9 mouse cellular contexts compared by ENCODE assay signal in the genomic region with DNA sequence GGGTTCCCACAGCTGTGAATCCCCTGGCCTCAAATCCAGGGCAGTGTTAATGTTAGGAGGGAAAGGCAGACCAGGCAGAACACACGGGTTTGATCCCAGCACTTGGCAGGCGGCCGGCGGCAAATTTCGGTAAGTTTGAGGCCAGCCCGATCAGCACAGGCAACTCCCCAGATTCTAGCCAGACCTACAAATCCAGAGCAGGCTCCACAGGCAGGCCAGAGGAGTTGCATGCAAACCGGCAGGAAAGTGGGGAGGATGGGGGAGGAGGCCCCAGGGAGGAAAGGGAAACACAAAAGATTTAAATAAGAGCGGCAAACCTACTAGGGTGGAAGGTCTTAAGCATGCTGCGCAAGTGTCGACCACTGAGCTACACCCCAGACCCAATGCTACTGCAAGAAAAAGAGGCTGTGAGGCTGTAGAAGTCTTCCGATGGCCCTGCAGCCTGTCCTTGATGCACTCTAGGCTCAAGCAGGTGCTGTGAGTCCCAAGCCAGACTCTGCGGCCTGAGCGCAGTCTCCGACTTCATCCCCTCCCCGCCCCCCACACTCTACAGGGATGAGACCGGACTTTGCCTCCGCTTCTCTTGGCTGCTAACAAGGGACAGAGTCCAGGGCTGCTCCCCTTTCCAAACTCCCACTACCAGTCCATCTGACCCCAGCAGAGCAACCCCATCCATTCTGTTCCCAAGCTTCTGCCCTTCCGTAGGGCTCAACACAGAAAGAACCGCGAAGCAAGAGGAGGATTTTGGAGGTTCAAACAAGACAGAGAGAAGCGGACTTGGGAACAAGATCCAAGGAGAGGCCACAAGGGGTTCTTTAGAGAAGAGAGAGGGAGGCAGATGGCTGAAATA. TPM values are rescaled to one million over a fixed set of nuclear protein-coding genes. Genes with fewer than 3 reads are reported as not detected.
A peak's percentile ranks its signal among the peaks of the same experiment; 100 is the strongest.
DNase-seq lines count a peak whose midpoint lies in the region; ATAC-seq and TF ChIP-seq lines count a peak whose summit lies in the region.
"Had no signal": no experiment of that assay in that cellular context is flagged by ENCODE, and none has a peak within 500 bp of the region (broad histone marks: within the 10 kb centered on the region; RNA-seq: fewer than 3 reads in every experiment).

No protein-coding gene starts in this region.

- H3K4me3 ChIP-seq in forebrain, embryonic 12.5 days (replicated peaks): peak overlapping the region; percentile 10; the same call in 1 of the 2 replicates
- H3K4me3 ChIP-seq in forebrain, embryonic 15.5 days: no peak overlapping the region
- no peak overlapping the region for H3K4me3 ChIP-seq in stomach, embryonic 14.5 days (ENCODE audit: low read depth, low read length)
- no peak overlapping the region for H3K4me3 ChIP-seq in stomach, postnatal 0 days (ENCODE audit: low read depth, low read length)
- peak overlapping the region; percentile 7; the same call in 1 of the 2 replicates for H3K4me3 ChIP-seq in limb, embryonic 14.5 days (replicated peaks; ENCODE audit: low read length)
- no peak overlapping the region for H3K4me3 ChIP-seq in thymus, adult 2 months (ENCODE audit: control insufficient read depth, insufficient read depth, low read length)

- no peak overlapping the region for H3K27ac ChIP-seq in forebrain, embryonic 12.5 days
- no peak overlapping the region for H3K27ac ChIP-seq in forebrain, embryonic 15.5 days (replicated peaks)
- H3K27ac ChIP-seq in stomach, embryonic 14.5 days (ENCODE audit: low read length): no peak overlapping the region
- no peak overlapping the region for H3K27ac ChIP-seq in stomach, postnatal 0 days (replicated peaks)
- H3K27ac ChIP-seq in limb, embryonic 14.5 days (replicated peaks; ENCODE audit: low read depth, low read length): no peak overlapping the region; the same call in 1 of the 2 replicates
- no peak overlapping the region for H3K27ac ChIP-seq in thymus, adult 2 months (ENCODE audit: control insufficient read depth, insufficient read depth, low read length)

- H3K27me3 ChIP-seq in forebrain, embryonic 12.5 days: peaks cover 40% of the 10 kb centered on the region
- H3K27me3 ChIP-seq in forebrain, embryonic 15.5 days: peaks cover 18% of the 10 kb centered on the region; the same call in 1 of the 2 replicates
- no peaks in the 10 kb centered on the region for H3K27me3 ChIP-seq in stomach, embryonic 14.5 days (ENCODE audit: control insufficient read depth, insufficient read depth, low read length)
- H3K27me3 ChIP-seq in stomach, postnatal 0 days (ENCODE audit: control insufficient read depth, insufficient read depth, low read length): no peaks in the 10 kb centered on the region
- H3K27me3 ChIP-seq in limb, embryonic 14.5 days (ENCODE audit: control insufficient read depth, insufficient read depth, low read length): peaks cover 27% of the 10 kb centered on the region
- H3K27me3 ChIP-seq in thymus, adult 2 months (ENCODE audit: control insufficient read depth, insufficient read depth, low read length): no peaks in the 10 kb centered on the region

- 0 out of 2 replicates have a peak overlapping the region, but pooled peaks have one; percentile 36 for H3K9ac ChIP-seq in forebrain, embryonic 12.5 days
- H3K9ac ChIP-seq in forebrain, embryonic 15.5 days (replicated peaks): no peak overlapping the region
- no peak overlapping the region for H3K9ac ChIP-seq in stomach, embryonic 14.5 days (replicated peaks; ENCODE audit: low read depth, low read length)
- H3K9ac ChIP-seq in stomach, postnatal 0 days (ENCODE audit: low read length): no peak overlapping the region
- peak overlapping the region; percentile 21; the same call in 1 of the 2 replicates for H3K9ac ChIP-seq in limb, embryonic 14.5 days (ENCODE audit: low read depth, low read length, severe bottlenecking)

- TF ChIP-seq CTCF in stomach, postnatal 0 days (IDR thresholded peaks at IDR 0.05; ENCODE audit: low read depth): no peak
- no peak for TF ChIP-seq CTCF in thymus, adult 2 months (IDR thresholded peaks at IDR 0.05; ENCODE audit: borderline replicate concordance, control insufficient read depth, extremely low read depth, insufficient read depth, low read length, poor library complexity)

- peak overlapping the region; percentile 35 for H3K4me2 ChIP-seq in forebrain, embryonic 12.5 days
- H3K4me2 ChIP-seq in forebrain, embryonic 15.5 days (replicated peaks): no peak overlapping the region
- H3K4me2 ChIP-seq in stomach, embryonic 14.5 days (replicated peaks; ENCODE audit: low read depth, low read length): peak overlapping the region; percentile 1; the same call in 1 of the 2 replicates
- no peak overlapping the region for H3K4me2 ChIP-seq in stomach, postnatal 0 days (replicated peaks; ENCODE audit: low read depth)
- peak overlapping the region; percentile 15 for H3K4me2 ChIP-seq in limb, embryonic 14.5 days (replicated peaks; ENCODE audit: low read depth, low read length, severe bottlenecking)

- no peak for TF ChIP-seq POLR2A in limb, embryonic 14.5 days (IDR thresholded peaks at IDR 0.05; ENCODE audit: borderline replicate concordance, extremely low read depth, insufficient read depth, insufficient read length)
- TF ChIP-seq POLR2A in thymus, adult 2 months (IDR thresholded peaks at IDR 0.05; ENCODE audit: control insufficient read depth, extremely low read depth, insufficient read depth, low read length, poor library complexity): no peak

- ATAC-seq in forebrain, embryonic 12.5 days (ENCODE audit: low FRiP score): no peak
- ATAC-seq in forebrain, embryonic 15.5 days (replicated peaks): no peak
- no peak for ATAC-seq in stomach, embryonic 14.5 days (ENCODE audit: insufficient number of reproducible peaks, insufficient read depth, low FRiP score, low read depth)
- no peak for ATAC-seq in stomach, postnatal 0 days (ENCODE audit: low FRiP score, low TSS enrichment)
- peak; percentile 17; the same call in 1 of the 2 replicates for ATAC-seq in limb, embryonic 14.5 days (ENCODE audit: low FRiP score, low read depth)

- no peak for TF ChIP-seq EP300 in stomach, postnatal 0 days (optimal IDR thresholded peaks at IDR 0.05)

- no peak for DNase-seq in stomach, postnatal 0 days (ENCODE audit: low spot score)
- no peak for DNase-seq in limb, embryonic 14.5 days (ENCODE audit: low spot score)
- no peak for DNase-seq in urinary bladder, postnatal 36 days (ENCODE audit: low spot score in 2 of 2)
- DNase-seq in thymus, adult 2 months: no peak
- DNase-seq in thymus, postnatal 36 days: no peak
- DNase-seq: adrenal gland, postnatal 36 days had no signal

- 6% methylated on average over 21 of the region's 21 CpGs for WGBS in forebrain, embryonic 12.5 days
- 8% methylated on average over 21 of the region's 21 CpGs for WGBS in forebrain, embryonic 15.5 days
- 20% methylated on average over 21 of the region's 21 CpGs for WGBS in stomach, embryonic 14.5 days
- WGBS in stomach, postnatal 0 days: 23% methylated on average over 21 of the region's 21 CpGs
- 15% methylated on average over 21 of the region's 21 CpGs for WGBS in limb, embryonic 14.5 days
- WGBS in thymus, adult 2 months: 90% methylated on average over 21 of the region's 21 CpGs

- H3K4me1 ChIP-seq in forebrain, embryonic 12.5 days: peaks cover 14% of the 10 kb centered on the region
- H3K4me1 ChIP-seq in forebrain, embryonic 15.5 days: no peaks in the 10 kb centered on the region
- H3K4me1 ChIP-seq in stomach, embryonic 14.5 days (ENCODE audit: control insufficient read depth, insufficient read depth, low read length): no peaks in the 10 kb centered on the region
- H3K4me1 ChIP-seq in stomach, postnatal 0 days (replicated peaks; ENCODE audit: control insufficient read depth, insufficient read depth): no peaks in the 10 kb centered on the region
- peaks cover 9% of the 10 kb centered on the region for H3K4me1 ChIP-seq in limb, embryonic 14.5 days (ENCODE audit: control insufficient read depth, insufficient read depth, low read length)
- H3K4me1 ChIP-seq in thymus, adult 2 months (replicated peaks; ENCODE audit: control insufficient read depth, insufficient read depth, low read length): no peaks in the 10 kb centered on the region

- no peaks in the 10 kb centered on the region for H3K36me3 ChIP-seq in forebrain, embryonic 12.5 days (replicated peaks)
- no peaks in the 10 kb centered on the region for H3K36me3 ChIP-seq in forebrain, embryonic 15.5 days
- no peaks in the 10 kb centered on the region for H3K36me3 ChIP-seq in stomach, embryonic 14.5 days (ENCODE audit: control insufficient read depth, insufficient read depth, low read length)
- H3K36me3 ChIP-seq in stomach, postnatal 0 days (ENCODE audit: control insufficient read depth, insufficient read depth, low read length): no peaks in the 10 kb centered on the region
- no peaks in the 10 kb centered on the region for H3K36me3 ChIP-seq in limb, embryonic 14.5 days (ENCODE audit: control insufficient read depth, insufficient read depth, low read length)
- no peaks in the 10 kb centered on the region for H3K36me3 ChIP-seq in thymus, adult 2 months (ENCODE audit: control insufficient read depth, insufficient read depth, low read length)

- 0 out of 2 replicates have a peak, but pooled peaks cover 5% of the 10 kb centered on the region for H3K9me3 ChIP-seq in forebrain, embryonic 12.5 days
- no peaks in the 10 kb centered on the region for H3K9me3 ChIP-seq in forebrain, embryonic 15.5 days
- no peaks in the 10 kb centered on the region for H3K9me3 ChIP-seq in stomach, embryonic 14.5 days (ENCODE audit: control insufficient read depth, low read depth, low read length)
- no peaks in the 10 kb centered on the region for H3K9me3 ChIP-seq in stomach, postnatal 0 days (ENCODE audit: control insufficient read depth, low read length)
- peaks cover 6% of the 10 kb centered on the region; the same call in 1 of the 2 replicates for H3K9me3 ChIP-seq in limb, embryonic 14.5 days (ENCODE audit: control insufficient read depth, low read length)

RNA-seq across cellular contexts. Expression of a gene that starts 0.7 kb away (rescaled TPM):
- polyA plus RNA-seq in forebrain, embryonic 12.5 days (2016; fragmentation: Nextera tagmentation; extraction: Ambion mirVana): 2.0 and 2.4 TPM in 2 replicates
- 0.50 and 0.66 TPM in 2 replicates for polyA plus RNA-seq in forebrain, embryonic 15.5 days (2015; fragmentation: Nextera tagmentation; extraction: Ambion mirVana)
- 1.4 and 2.2 TPM in 2 replicates for polyA plus RNA-seq in stomach, embryonic 14.5 days (2014; fragmentation: Nextera tagmentation; extraction: Ambion mirVana)
- 0.89 and 1.4 TPM in 2 replicates for polyA plus RNA-seq in stomach, postnatal 0 days (2015; fragmentation: Nextera tagmentation; extraction: Ambion mirVana)
- 6.0 and 6.5 TPM in 2 replicates for polyA plus RNA-seq in limb, embryonic 14.5 days (2012; rRNA removed)
- 3.9 and 4.3 TPM in 2 replicates for polyA plus RNA-seq in limb, embryonic 14.5 days (2014; fragmentation: Nextera tagmentation; extraction: Ambion mirVana)
- 8.0 and 10.1 TPM in 2 replicates for polyA plus RNA-seq in thymus, adult 2 months (2012; rRNA removed)

RNA-seq across cellular contexts. Expression of a gene that starts 16.3 kb away (rescaled TPM):
- 0.23 TPM in 1 of 2 replicates, not detected in the other for polyA plus RNA-seq in forebrain, embryonic 12.5 days (2016; fragmentation: Nextera tagmentation; extraction: Ambion mirVana)
- polyA plus RNA-seq in forebrain, embryonic 15.5 days (2015; fragmentation: Nextera tagmentation; extraction: Ambion mirVana): not detected in 2 replicates
- polyA plus RNA-seq in stomach, embryonic 14.5 days (2014; fragmentation: Nextera tagmentation; extraction: Ambion mirVana): 0.31 and 0.33 TPM in 2 replicates
- 0.21 and 0.22 TPM in 2 replicates for polyA plus RNA-seq in stomach, postnatal 0 days (2015; fragmentation: Nextera tagmentation; extraction: Ambion mirVana)
- polyA plus RNA-seq in limb, embryonic 14.5 days (2012; rRNA removed): 0.73 and 0.87 TPM in 2 replicates
- polyA plus RNA-seq in limb, embryonic 14.5 days (2014; fragmentation: Nextera tagmentation; extraction: Ambion mirVana): 0.37 and 0.44 TPM in 2 replicates
- polyA plus RNA-seq in thymus, adult 2 months (2012; rRNA removed): 135 and 157 TPM in 2 replicates

RNA-seq across cellular contexts. Expression of a gene that starts 30.1 kb away (rescaled TPM):
- polyA plus RNA-seq in forebrain, embryonic 12.5 days (2016; fragmentation: Nextera tagmentation; extraction: Ambion mirVana): 0.88 and 0.91 TPM in 2 replicates
- polyA plus RNA-seq in forebrain, embryonic 15.5 days (2015; fragmentation: Nextera tagmentation; extraction: Ambion mirVana): 1.3 and 1.6 TPM in 2 replicates
- polyA plus RNA-seq in stomach, embryonic 14.5 days (2014; fragmentation: Nextera tagmentation; extraction: Ambion mirVana): 5.3 and 7.2 TPM in 2 replicates
- polyA plus RNA-seq in stomach, postnatal 0 days (2015; fragmentation: Nextera tagmentation; extraction: Ambion mirVana): 4.0 and 4.1 TPM in 2 replicates
- polyA plus RNA-seq in limb, embryonic 14.5 days (2012; rRNA removed): 5.6 and 7.1 TPM in 2 replicates
- polyA plus RNA-seq in limb, embryonic 14.5 days (2014; fragmentation: Nextera tagmentation; extraction: Ambion mirVana): 4.9 and 5.3 TPM in 2 replicates
- 518 and 532 TPM in 2 replicates for polyA plus RNA-seq in thymus, adult 2 months (2012; rRNA removed)

RNA-seq across cellular contexts. Expression of a gene that starts 34.2 kb away (rescaled TPM):
- polyA plus RNA-seq in forebrain, embryonic 12.5 days (2016; fragmentation: Nextera tagmentation; extraction: Ambion mirVana): not detected in 2 replicates
- polyA plus RNA-seq in forebrain, embryonic 15.5 days (2015; fragmentation: Nextera tagmentation; extraction: Ambion mirVana): not detected in 2 replicates
- polyA plus RNA-seq in stomach, embryonic 14.5 days (2014; fragmentation: Nextera tagmentation; extraction: Ambion mirVana): not detected in 2 replicates
- polyA plus RNA-seq in stomach, postnatal 0 days (2015; fragmentation: Nextera tagmentation; extraction: Ambion mirVana): 1.8 and 2.0 TPM in 2 replicates
- 0.45 TPM in 1 of 2 replicates, not detected in the other for polyA plus RNA-seq in limb, embryonic 14.5 days (2012; rRNA removed)
- polyA plus RNA-seq in limb, embryonic 14.5 days (2014; fragmentation: Nextera tagmentation; extraction: Ambion mirVana): not detected in 2 replicates
- 0.73 and 1.2 TPM in 2 replicates for polyA plus RNA-seq in thymus, adult 2 months (2012; rRNA removed)

Comparison
In these comparisons a context has a peak if more than half of its experiments do, and no peak if none do; other contexts are left out.
1. H3K4me2 ChIP-seq: peak in forebrain, embryonic 12.5 days (single experiment), stomach, embryonic 14.5 days (single experiment) and limb, embryonic 14.5 days (single experiment); none in forebrain, embryonic 15.5 days (single experiment) and stomach, postnatal 0 days (single experiment).
2. H3K4me3 ChIP-seq: peak in forebrain, embryonic 12.5 days (single experiment) and limb, embryonic 14.5 days (single experiment); none in forebrain, embryonic 15.5 days (single experiment), stomach, embryonic 14.5 days (single experiment), stomach, postnatal 0 days (single experiment) and thymus, adult 2 months (single experiment).
3. H3K9ac ChIP-seq: peak in forebrain, embryonic 12.5 days (single experiment) and limb, embryonic 14.5 days (single experiment); none in forebrain, embryonic 15.5 days (single experiment), stomach, embryonic 14.5 days (single experiment) and stomach, postnatal 0 days (single experiment).
4. RNA of a gene that starts 16.3 kb away (polyA plus RNA-seq): 135 to 157 TPM in thymus, adult 2 months; 0.37 to 0.87 TPM in limb, embryonic 14.5 days, 0.31 to 0.33 TPM in stomach, embryonic 14.5 days, 0.23 TPM in forebrain, embryonic 12.5 days, 0.21 to 0.22 TPM in stomach, postnatal 0 days and not detected in forebrain, embryonic 15.5 days; every median in the first group is over 10 times any median in the second.
5. RNA of a gene that starts 30.1 kb away (polyA plus RNA-seq): 518 to 532 TPM in thymus, adult 2 months; 4.9 to 7.1 TPM in limb, embryonic 14.5 days, 5.3 to 7.2 TPM in stomach, embryonic 14.5 days, 4.0 to 4.1 TPM in stomach, postnatal 0 days, 1.3 to 1.6 TPM in forebrain, embryonic 15.5 days and 0.88 to 0.91 TPM in forebrain, embryonic 12.5 days; every median in the first group is over 10 times any median in the second.